Mouse (Mus musculus): ENCODE results near the gene Plppr5. TPM values are rescaled to one million over a fixed set of nuclear protein-coding genes. Genes with fewer than 3 reads are reported as not detected.

Gene Plppr5
- total RNA-seq (2014; rRNA removed) (20.3 and 20.6 TPM in 2 replicates), polyA plus RNA-seq (2015; fragmentation: Nextera tagmentation; extraction: Ambion mirVana) (11.7 and 11.8 TPM in 2 replicates)

- WGBS: 20% methylated on average over 20 of the region's 20 CpGs
Measured at GRCm38 (mm10) chr3:117574529-117575252, at the start of gene Plppr5. TSS of gene Plppr5 (plus strand) at chr3:117574836.

GRCm38 (mm10) chr3:117549899-117550298 lies 24.7 kb upstream of the Plppr5 start:
- ATAC-seq (no peak), DNase-seq (ENCODE audit: low spot score) (no peak)
- no peak for TF ChIP-seq CTCF (IDR thresholded peaks at IDR 0.05; ENCODE audit: low read depth)
- Histone ChIP-seq H3K4me2 (ENCODE audit: low read depth, low read length) (no peak overlapping the region), H3K9me3 (ENCODE audit: low read length) (no peaks in the 10 kb centered on the region), H3K27me3 (ENCODE audit: insufficient read depth, low read length) (no peaks in the 10 kb centered on the region), H3K4me3 (ENCODE audit: low read length) (no peak overlapping the region), H3K36me3 (ENCODE audit: insufficient read depth, low read length) (no peaks in the 10 kb centered on the region), H3K9ac (replicated peaks; ENCODE audit: low read length) (no peak overlapping the region), H3K27ac (no peak overlapping the region), H3K4me1 (ENCODE audit: insufficient read depth, low read length) (no peaks in the 10 kb centered on the region)
- 92% methylated on average over 5 of the region's 5 CpGs for WGBS

More at GRCm38 (mm10) chr3:117574529-117575252, at the start of gene Plppr5:
- peak; percentile 65 for DNase-seq (ENCODE audit: low spot score)
- no peaks in the 10 kb centered on the region for H3K36me3 ChIP-seq (ENCODE audit: insufficient read depth, low read length)
- H3K9me3 ChIP-seq (ENCODE audit: low read length): no peaks in the 10 kb centered on the region
- peak within 1 kb of the TSS; percentile 92 for H3K27ac ChIP-seq
- no peaks in the 10 kb centered on the region for H3K27me3 ChIP-seq (ENCODE audit: insufficient read depth, low read length)
- H3K4me3 ChIP-seq (ENCODE audit: low read length): peak within 1 kb of the TSS; percentile 73
- peak within 1 kb of the TSS; percentile 85 for H3K9ac ChIP-seq (replicated peaks; ENCODE audit: low read length)
- no peak for TF ChIP-seq CTCF (IDR thresholded peaks at IDR 0.05; ENCODE audit: low read depth)
- ATAC-seq: peak; percentile 77
- no peaks in the 10 kb centered on the region for H3K4me1 ChIP-seq (ENCODE audit: insufficient read depth, low read length)
- H3K4me2 ChIP-seq (ENCODE audit: low read depth, low read length): peak within 1 kb of the TSS; percentile 74

- ATAC-seq (no peak), DNase-seq (ENCODE audit: low spot score) (no peak)
- Histone ChIP-seq H3K9ac (replicated peaks; ENCODE audit: low read length) (no peak overlapping the region), H3K9me3 (ENCODE audit: low read length) (no peaks in the 10 kb centered on the region), H3K4me2 (ENCODE audit: low read depth, low read length) (no peak overlapping the region), H3K36me3 (ENCODE audit: insufficient read depth, low read length) (no peaks in the 10 kb centered on the region), H3K27ac (no peak overlapping the region), H3K4me3 (ENCODE audit: low read length) (no peak overlapping the region), H3K27me3 (ENCODE audit: insufficient read depth, low read length) (no peaks in the 10 kb centered on the region), H3K4me1 (ENCODE audit: insufficient read depth, low read length) (no peaks in the 10 kb centered on the region)
- WGBS: 95% methylated on average over 4 of the region's 4 CpGs
- no peak for TF ChIP-seq CTCF (IDR thresholded peaks at IDR 0.05; ENCODE audit: low read depth)
Measured at GRCm38 (mm10) chr3:117550526-117550925, 24.1 kb upstream of the Plppr5 start.

GRCm38 (mm10) chr3:117556972-117557371 lies 17.7 kb upstream of the Plppr5 start:
- Histone ChIP-seq H3K36me3 (ENCODE audit: insufficient read depth, low read length) (no peaks in the 10 kb centered on the region), H3K4me1 (ENCODE audit: insufficient read depth, low read length) (no peaks in the 10 kb centered on the region), H3K27me3 (ENCODE audit: insufficient read depth, low read length) (no peaks in the 10 kb centered on the region), H3K9ac (replicated peaks; ENCODE audit: low read length) (no peak overlapping the region), H3K4me2 (ENCODE audit: low read depth, low read length) (no peak overlapping the region), H3K4me3 (ENCODE audit: low read length) (no peak overlapping the region), H3K27ac (no peak overlapping the region), H3K9me3 (ENCODE audit: low read length) (no peaks in the 10 kb centered on the region)
- ATAC-seq (no peak), DNase-seq (ENCODE audit: low spot score) (no peak)
- TF ChIP-seq CTCF (IDR thresholded peaks at IDR 0.05; ENCODE audit: low read depth): no peak
- WGBS: 36% methylated on average over 1 of the region's 1 CpGs

GRCm38 (mm10) chr3:117575253-117575927 lies 754 bp downstream of the Plppr5 start:
- Histone ChIP-seq H3K4me2 (ENCODE audit: low read depth, low read length) (peak overlapping the region; percentile 74), H3K9me3 (ENCODE audit: low read length) (no peaks in the 10 kb centered on the region), H3K27ac (peak overlapping the region; percentile 92), H3K9ac (replicated peaks; ENCODE audit: low read length) (peak overlapping the region; percentile 85), H3K36me3 (ENCODE audit: insufficient read depth, low read length) (no peaks in the 10 kb centered on the region), H3K4me1 (ENCODE audit: insufficient read depth, low read length) (no peaks in the 10 kb centered on the region), H3K27me3 (ENCODE audit: insufficient read depth, low read length) (no peaks in the 10 kb centered on the region), H3K4me3 (ENCODE audit: low read length) (peak overlapping the region; percentile 73)
- ATAC-seq: peak; percentile 89
- WGBS: under 1% methylated on average over 74 of the region's 74 CpGs
- no peak for TF ChIP-seq CTCF (IDR thresholded peaks at IDR 0.05; ENCODE audit: low read depth)
- DNase-seq (ENCODE audit: low spot score): peak; percentile 69

- Histone ChIP-seq H3K36me3 (ENCODE audit: insufficient read depth, low read length) (no peaks in the 10 kb centered on the region), H3K4me2 (ENCODE audit: low read depth, low read length) (peak overlapping the region; percentile 74), H3K4me1 (ENCODE audit: insufficient read depth, low read length) (no peaks in the 10 kb centered on the region), H3K9me3 (ENCODE audit: low read length) (no peaks in the 10 kb centered on the region), H3K27me3 (ENCODE audit: insufficient read depth, low read length) (no peaks in the 10 kb centered on the region), H3K9ac (replicated peaks; ENCODE audit: low read length) (peak overlapping the region; percentile 85), H3K27ac (peak overlapping the region; percentile 92), H3K4me3 (ENCODE audit: low read length) (peak overlapping the region; percentile 73)
- TF ChIP-seq CTCF (IDR thresholded peaks at IDR 0.05; ENCODE audit: low read depth): no peak
- DNase-seq (ENCODE audit: low spot score) (no peak), ATAC-seq (no peak)
- WGBS: 20% methylated on average over 3 of the region's 3 CpGs
Measured at GRCm38 (mm10) chr3:117575928-117576254, 1.3 kb downstream of the Plppr5 start.

GRCm38 (mm10) chr3:117577349-117577748 lies 2.7 kb downstream of the Plppr5 start:
- H3K4me3 ChIP-seq (ENCODE audit: low read length): no peak overlapping the region
- no peaks in the 10 kb centered on the region for H3K27me3 ChIP-seq (ENCODE audit: insufficient read depth, low read length)
- H3K36me3 ChIP-seq (ENCODE audit: insufficient read depth, low read length): no peaks in the 10 kb centered on the region
- no peaks in the 10 kb centered on the region for H3K9me3 ChIP-seq (ENCODE audit: low read length)
- no peak overlapping the region for H3K27ac ChIP-seq
- TF ChIP-seq CTCF (IDR thresholded peaks at IDR 0.05; ENCODE audit: low read depth): no peak
- DNase-seq (ENCODE audit: low spot score) (peak; percentile 43), ATAC-seq (no peak)
- H3K4me1 ChIP-seq (ENCODE audit: insufficient read depth, low read length): no peaks in the 10 kb centered on the region
- peak overlapping the region; percentile 74 for H3K4me2 ChIP-seq (ENCODE audit: low read depth, low read length)
- H3K9ac ChIP-seq (replicated peaks; ENCODE audit: low read length): no peak overlapping the region
- 94% methylated on average over 2 of the region's 2 CpGs for WGBS
